Mouse (Mus musculus) brain, embryonic 14.5 days (tissue): Measurements from ENCODE around the gene Spata25. TPM values are rescaled to one million over a fixed set of nuclear protein-coding genes. Genes with fewer than 3 reads are reported as not detected.
"Not testable (repeated sequence)": the region's sequence is repeated elsewhere in the genome, so short reads cannot be mapped to it uniquely, and the experiment has no call there.

Experiments
- DNase-seq: peaks from one replicate; pipeline ENCODE4 v3.0.0-alpha.2; 2011; ENCODE audit warnings: low read depth
- CTCF ChIP-seq: fragments of 200-500 bp; IDR thresholded peaks from 2 replicates; pipeline ENCODE4 v1.5.1; 2012; ENCODE audit warnings: inconsistent platforms, mild to moderate bottlenecking, moderate library complexity, borderline replicate concordance; ENCODE audit not compliant: insufficient read depth, insufficient read length; ENCODE audit errors: extremely low read depth
- POLR2A ChIP-seq: fragments of 200-500 bp; IDR thresholded peaks from 2 replicates; pipeline ENCODE4 v1.6.1; 2012; ENCODE audit warnings: mild to moderate bottlenecking, inconsistent platforms, borderline replicate concordance; ENCODE audit not compliant: poor library complexity, insufficient read depth, insufficient read length, severe bottlenecking; ENCODE audit errors: extremely low read depth
- polyA plus RNA-seq: library from polyadenylated mRNA; depleted of rRNA; stranded (reverse); fragments of >200 nt; gene quantifications from 2 replicates; pipeline ENCODE4 v1.2.3, GENCODE M21; 2012

Spata25 gene
- polyA plus RNA-seq, 1 experiment, result not detected

DNA sequence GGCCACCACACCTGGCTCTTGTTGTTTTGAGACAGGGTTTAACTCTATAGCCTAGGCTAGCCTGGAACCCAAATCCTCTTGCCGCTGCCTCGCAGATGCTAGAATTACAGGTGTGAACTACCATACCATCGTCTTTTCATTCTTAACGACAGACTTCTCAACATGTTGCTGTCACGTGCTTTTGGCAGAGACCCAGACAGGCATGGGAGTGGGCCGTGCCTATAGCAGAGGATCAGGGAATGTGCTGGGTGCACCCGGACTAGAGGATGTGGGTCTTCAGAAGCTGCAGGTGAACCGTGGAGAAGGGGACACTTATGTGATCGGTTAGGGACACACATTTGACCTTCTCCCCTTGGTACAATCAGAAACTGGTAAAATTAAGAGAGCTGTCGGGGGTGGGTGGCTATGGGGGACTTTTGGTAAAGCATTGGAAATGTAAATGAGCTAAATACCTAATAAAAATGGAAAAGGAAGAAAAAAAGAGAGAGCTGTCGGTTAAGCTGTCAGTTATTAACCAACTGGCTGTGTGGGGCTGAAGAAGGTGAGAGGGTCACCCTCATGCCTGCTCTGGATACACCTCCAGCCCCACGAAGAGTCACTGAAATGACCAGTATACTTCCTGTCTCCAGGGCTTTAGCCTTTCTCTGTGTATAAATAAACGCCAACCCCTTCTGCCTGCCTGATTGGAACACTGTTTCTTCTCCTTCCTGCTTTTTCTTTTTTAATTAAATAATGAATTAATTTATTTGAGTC lies 27.9 kb downstream of the Spata25 start:
- no peak for DNase-seq
- TF ChIP-seq POLR2A (no peak), CTCF (no peak)

- not testable (repeated sequence) for DNase-seq
- 0 out of 2 replicates have a peak, but pooled peaks have one; percentile 4 for TF ChIP-seq CTCF
Observed at GRCm38 (mm10) chr2:164798554-164798953, 29.8 kb downstream of the Spata25 start.

GRCm38 (mm10) chr2:164795868-164796267 lies 32.5 kb downstream of the Spata25 start:
- no peak for DNase-seq
- TF ChIP-seq CTCF (no peak), POLR2A (no peak)

DNA sequence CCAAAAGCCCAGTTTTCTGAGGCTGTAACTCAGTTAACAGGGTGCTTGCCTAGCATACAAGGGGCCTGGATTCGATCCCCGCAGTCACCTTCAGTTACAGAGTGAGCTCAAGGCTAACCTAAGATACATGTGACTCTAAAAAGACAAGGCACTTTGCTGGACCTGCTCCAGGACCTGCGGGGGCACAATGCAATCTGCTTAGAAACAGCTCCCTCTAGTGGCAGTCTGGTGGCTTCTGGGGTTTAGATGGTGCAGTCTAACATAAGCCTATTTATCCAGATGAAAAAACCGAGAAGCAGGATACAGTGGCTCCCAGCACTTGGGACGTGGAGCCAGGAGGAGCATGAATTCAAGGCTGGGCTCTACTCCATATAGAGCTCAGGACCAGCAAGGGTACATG lies 34.0 kb downstream of the Spata25 start:
- DNase-seq, result peak; percentile 94
- TF ChIP-seq CTCF (peak; percentile 89), POLR2A (no peak)

- DNase-seq, result peak; percentile 19
- TF ChIP-seq POLR2A, result no peak
Observed at GRCm38 (mm10) chr2:164793772-164794171, 34.6 kb downstream of the Spata25 start.

DNA sequence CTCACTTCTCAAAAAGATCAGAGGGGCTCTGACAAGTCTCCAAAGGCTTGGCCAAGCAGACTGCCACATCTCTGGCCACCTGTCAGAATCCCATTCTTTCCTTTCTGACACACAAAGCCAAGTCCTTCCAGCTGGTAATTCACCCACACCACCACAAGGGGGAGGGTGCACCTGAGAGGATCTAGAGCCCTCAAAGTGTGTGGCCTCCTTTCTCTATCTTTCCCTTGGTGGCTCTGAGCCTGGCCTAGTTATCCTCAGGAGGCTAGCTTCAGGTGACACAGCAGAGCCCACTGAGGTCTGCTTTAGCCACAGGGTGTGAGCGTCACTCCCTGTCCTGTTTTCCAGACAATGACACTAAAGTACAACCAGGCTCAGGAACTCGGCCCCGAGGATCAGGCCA lies 35.1 kb downstream of the Spata25 start:
- no peak for TF ChIP-seq POLR2A
- peak; percentile 72; the same call in 1 of the 2 replicates for TF ChIP-seq CTCF

GRCm38 (mm10) chr2:164792400-164793190 lies 35.7 kb downstream of the Spata25 start:
- no peak for DNase-seq
- TF ChIP-seq POLR2A, result no peak
- TF ChIP-seq CTCF, result no peak

More for the DNA sequence above, 35.1 kb downstream of the Spata25 start:
- DNase-seq, result peak; percentile 46

- DNase-seq, result no peak
- no peak for TF ChIP-seq CTCF
Observed at GRCm38 (mm10) chr2:164791841-164792261, 36.5 kb downstream of the Spata25 start.

GRCm38 (mm10) chr2:164790451-164790850 lies 37.9 kb downstream of the Spata25 start:
- DNase-seq, result no peak
- TF ChIP-seq POLR2A (no peak), CTCF (no peak)

DNA sequence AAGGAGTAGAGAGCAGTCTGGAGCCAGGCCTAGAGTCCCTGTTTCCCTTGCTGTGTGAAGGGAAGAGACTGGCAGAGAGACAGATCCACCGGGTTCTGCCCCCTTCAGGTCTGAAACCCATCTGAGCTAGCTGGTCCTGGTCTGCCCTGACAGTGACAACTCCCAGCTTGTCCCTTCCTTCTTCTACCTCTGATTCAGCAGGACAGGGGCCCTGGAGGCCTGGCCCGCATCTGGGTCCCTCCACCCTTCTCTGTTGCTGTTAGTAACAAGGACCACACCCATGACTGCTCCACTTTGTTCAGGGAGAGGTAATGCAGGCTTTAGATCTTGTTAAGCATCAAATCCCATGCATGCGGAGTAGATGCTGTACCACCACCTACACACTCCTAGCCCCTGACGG lies 39.9 kb downstream of the Spata25 start:
- DNase-seq, result no peak
- TF ChIP-seq POLR2A (no peak), CTCF (no peak)

GRCm38 (mm10) chr2:164787779-164788178 lies 40.6 kb downstream of the Spata25 start:
- TF ChIP-seq POLR2A, result no peak

GRCm38 (mm10) chr2:164787032-164787431 lies 41.3 kb downstream of the Spata25 start:
- no peak for DNase-seq
- TF ChIP-seq CTCF (no peak), POLR2A (no peak)

More at GRCm38 (mm10) chr2:164787779-164788178, 40.6 kb downstream of the Spata25 start:
- DNase-seq, result no peak
